Mouse (Mus musculus): Measurements from ENCODE around the gene Lzts3. TPM values are rescaled to one million over a fixed set of nuclear protein-coding genes. Genes with fewer than 3 reads are reported as not detected.

The Lzts3 gene
- polyA plus RNA-seq (2014; fragmentation: Nextera tagmentation; extraction: Ambion mirVana), result 0.98 and 1.6 TPM in 2 replicates

DNA sequence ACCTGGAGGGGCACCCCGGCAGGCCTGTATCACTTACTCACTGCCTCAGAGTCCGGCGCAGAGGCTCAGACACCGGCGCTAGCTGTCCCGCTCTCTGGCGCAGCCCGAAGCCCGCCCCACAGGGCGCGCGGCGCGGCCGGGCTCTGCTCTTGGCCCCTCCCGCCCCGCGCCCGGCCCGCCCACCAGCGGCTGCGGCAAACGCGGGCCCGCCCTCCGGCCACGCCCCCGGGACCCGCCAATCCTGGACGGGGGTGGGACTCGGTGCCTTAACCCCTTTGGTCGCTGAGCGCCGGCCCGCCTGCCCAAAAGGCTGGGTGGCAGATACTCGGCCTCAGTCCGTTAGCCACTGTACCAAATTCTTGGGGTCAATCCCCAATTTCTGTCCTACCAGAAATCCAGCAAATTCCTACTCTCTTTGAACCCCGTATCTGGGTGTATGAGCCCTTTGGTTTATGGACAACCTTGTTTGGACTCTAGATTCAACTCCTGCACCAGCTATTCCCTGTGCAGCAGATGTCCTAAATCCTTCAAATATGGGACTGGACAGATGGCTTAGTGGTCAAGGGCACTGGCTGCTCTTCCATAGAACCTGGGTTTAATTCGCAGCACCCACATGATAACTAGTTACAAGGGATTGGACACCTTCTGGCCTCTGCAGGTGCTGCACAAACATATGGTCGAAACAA is at the start of gene Lzts3:
TSS of gene Lzts3 (minus strand) at position 120 of the 686 bp plus-strand sequence.
- H3K9me3 ChIP-seq (ENCODE audit: control insufficient read depth, low read length), result no peaks in the 10 kb centered on the region
- H3K27me3 ChIP-seq (ENCODE audit: control insufficient read depth, insufficient read depth, low read length), result peaks cover 9% of the 10 kb centered on the region; the same call in 1 of the 2 replicates
- peaks cover 2% of the 10 kb centered on the region; the same call in 1 of the 2 replicates for H3K4me1 ChIP-seq (replicated peaks; ENCODE audit: control insufficient read depth, insufficient read depth, low read length)
- WGBS, result 3% methylated on average over 40 of the region's 40 CpGs
- ATAC-seq (ENCODE audit: low FRiP score) (peak; percentile 96), DNase-seq (ENCODE audit: low spot score) (peak; percentile 96)
- peak within 1 kb of the TSS; percentile 39; the same call in 1 of the 2 replicates for H3K27ac ChIP-seq (ENCODE audit: low read depth, low read length)
- H3K36me3 ChIP-seq (ENCODE audit: control insufficient read depth, insufficient read depth, low read length), result no peaks in the 10 kb centered on the region
- H3K9ac ChIP-seq (ENCODE audit: low read depth, low read length), result peak within 1 kb of the TSS; percentile 73
- H3K4me2 ChIP-seq (replicated peaks; ENCODE audit: low read depth, low read length), result peak within 1 kb of the TSS; percentile 98
- H3K4me3 ChIP-seq (ENCODE audit: low read depth, low read length), result peak within 1 kb of the TSS; percentile 64

DNA sequence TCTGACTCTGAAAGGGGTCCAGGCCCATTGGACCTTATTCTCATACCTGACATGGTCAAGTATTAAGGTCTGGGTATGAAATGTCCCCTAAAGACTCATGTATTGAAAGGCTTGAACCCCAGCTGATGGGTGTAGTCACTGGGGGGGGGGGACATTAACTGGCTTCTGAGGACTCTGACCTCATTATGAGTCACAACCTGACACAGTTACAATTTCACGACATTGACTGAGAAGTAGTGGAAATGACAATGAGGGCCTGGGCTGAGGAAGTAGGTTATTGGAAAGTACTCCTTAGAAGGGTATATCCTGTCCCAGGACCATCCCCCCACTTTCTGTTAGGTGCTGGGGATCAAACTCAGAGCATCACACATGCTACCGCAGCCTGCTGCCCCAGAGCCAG is 46.4 kb upstream of the Lzts3 start:
- Histone ChIP-seq H3K27me3 (ENCODE audit: control insufficient read depth, insufficient read depth, low read length) (no peaks in the 10 kb centered on the region), H3K4me3 (ENCODE audit: low read depth, low read length) (no peak overlapping the region), H3K9ac (ENCODE audit: low read depth, low read length) (no peak overlapping the region), H3K27ac (ENCODE audit: low read depth, low read length) (no peak overlapping the region), H3K4me1 (replicated peaks; ENCODE audit: control insufficient read depth, insufficient read depth, low read length) (no peaks in the 10 kb centered on the region), H3K9me3 (ENCODE audit: control insufficient read depth, low read length) (no peaks in the 10 kb centered on the region), H3K4me2 (replicated peaks; ENCODE audit: low read depth, low read length) (no peak overlapping the region), H3K36me3 (ENCODE audit: control insufficient read depth, insufficient read depth, low read length) (no peaks in the 10 kb centered on the region)
- ATAC-seq (ENCODE audit: low FRiP score) (no peak), DNase-seq (ENCODE audit: low spot score) (no peak)
- WGBS, result 70% methylated on average over 2 of the region's 2 CpGs

DNA sequence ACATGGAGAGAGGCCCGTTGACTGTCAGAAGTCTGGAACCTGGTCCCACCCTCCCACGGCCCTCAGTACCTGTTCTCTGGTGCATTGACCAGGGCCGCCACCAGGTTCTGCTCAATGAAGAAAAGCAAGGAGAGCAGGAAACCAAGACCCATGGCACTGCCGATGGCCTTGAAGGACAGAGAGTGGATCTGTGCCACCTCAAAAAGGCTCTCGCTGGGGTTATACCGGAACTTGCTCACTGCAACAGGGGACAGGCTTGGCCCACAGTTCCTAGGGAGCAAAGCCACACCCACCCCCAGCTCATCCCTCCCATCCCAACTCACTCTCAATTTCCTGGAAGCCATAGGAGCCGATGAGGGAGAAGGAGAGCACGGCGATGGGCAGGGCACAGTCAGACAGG is 42.8 kb upstream of the Lzts3 start:
- Histone ChIP-seq H3K36me3 (ENCODE audit: control insufficient read depth, insufficient read depth, low read length) (peaks cover 2% of the 10 kb centered on the region; the same call in 1 of the 2 replicates), H3K4me1 (replicated peaks; ENCODE audit: control insufficient read depth, insufficient read depth, low read length) (no peaks in the 10 kb centered on the region), H3K27me3 (ENCODE audit: control insufficient read depth, insufficient read depth, low read length) (no peaks in the 10 kb centered on the region), H3K9me3 (ENCODE audit: control insufficient read depth, low read length) (no peaks in the 10 kb centered on the region), H3K9ac (ENCODE audit: low read depth, low read length) (no peak overlapping the region), H3K4me3 (ENCODE audit: low read depth, low read length) (no peak overlapping the region), H3K4me2 (replicated peaks; ENCODE audit: low read depth, low read length) (no peak overlapping the region), H3K27ac (ENCODE audit: low read depth, low read length) (no peak overlapping the region)
- 92% methylated on average over 9 of the region's 9 CpGs for WGBS
- no peak for DNase-seq (ENCODE audit: low spot score)
- ATAC-seq (ENCODE audit: low FRiP score), result no peak

DNA sequence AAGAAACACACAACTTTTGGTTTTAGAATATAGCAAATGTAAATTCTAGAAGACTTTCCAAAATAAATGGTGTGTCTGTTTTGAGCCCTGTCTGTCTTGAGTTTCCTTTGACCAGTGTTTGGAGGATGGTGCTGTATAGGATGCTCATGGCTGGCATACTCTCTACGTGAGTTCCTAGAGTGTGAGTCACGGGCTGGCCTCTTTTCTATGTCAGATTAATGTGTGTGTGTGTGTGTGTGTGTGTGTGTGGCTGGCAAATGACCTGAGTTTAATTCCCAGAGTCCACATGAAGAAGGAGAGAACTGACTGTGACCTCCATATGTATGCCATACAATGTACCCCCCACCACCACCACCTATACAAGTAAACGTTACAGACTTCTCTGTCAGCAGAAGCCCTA is 38.9 kb upstream of the Lzts3 start:
- Histone ChIP-seq H3K9me3 (ENCODE audit: control insufficient read depth, low read length) (no peaks in the 10 kb centered on the region), H3K4me1 (replicated peaks; ENCODE audit: control insufficient read depth, insufficient read depth, low read length) (no peaks in the 10 kb centered on the region), H3K27me3 (ENCODE audit: control insufficient read depth, insufficient read depth, low read length) (no peaks in the 10 kb centered on the region), H3K27ac (ENCODE audit: low read depth, low read length) (no peak overlapping the region), H3K4me3 (ENCODE audit: low read depth, low read length) (no peak overlapping the region), H3K9ac (ENCODE audit: low read depth, low read length) (no peak overlapping the region), H3K4me2 (replicated peaks; ENCODE audit: low read depth, low read length) (no peak overlapping the region), H3K36me3 (ENCODE audit: control insufficient read depth, insufficient read depth, low read length) (peaks cover 11% of the 10 kb centered on the region; the same call in 1 of the 2 replicates)
- DNase-seq (ENCODE audit: low spot score) (no peak), ATAC-seq (ENCODE audit: low FRiP score) (no peak)
- 84% methylated on average over 3 of the region's 3 CpGs for WGBS

DNA sequence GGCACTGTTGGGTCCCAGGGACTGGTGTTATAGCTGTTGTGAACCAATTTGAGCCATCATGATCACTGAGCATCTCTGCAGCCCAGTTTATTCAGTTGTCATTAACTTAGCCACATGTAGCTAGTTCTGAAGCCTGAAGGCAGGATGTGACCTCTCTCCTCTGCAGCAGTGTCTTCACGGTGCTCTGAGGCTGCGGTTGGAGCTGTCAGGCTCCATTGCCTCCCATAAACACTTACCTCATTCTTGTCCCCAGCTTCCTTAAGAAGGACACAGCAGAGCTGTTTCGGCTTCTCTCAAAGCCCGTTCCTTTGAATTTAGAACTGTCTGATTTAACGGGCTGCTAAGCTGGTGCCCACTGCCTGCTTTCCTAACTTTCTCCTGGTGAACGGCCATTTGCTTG is 37.3 kb upstream of the Lzts3 start:
- DNase-seq (ENCODE audit: low spot score), result no peak
- Histone ChIP-seq H3K9ac (ENCODE audit: low read depth, low read length) (no peak overlapping the region), H3K4me2 (replicated peaks; ENCODE audit: low read depth, low read length) (no peak overlapping the region), H3K4me3 (ENCODE audit: low read depth, low read length) (no peak overlapping the region), H3K27ac (ENCODE audit: low read depth, low read length) (no peak overlapping the region), H3K27me3 (ENCODE audit: control insufficient read depth, insufficient read depth, low read length) (no peaks in the 10 kb centered on the region), H3K36me3 (ENCODE audit: control insufficient read depth, insufficient read depth, low read length) (peaks cover 16% of the 10 kb centered on the region; the same call in 1 of the 2 replicates), H3K9me3 (ENCODE audit: control insufficient read depth, low read length) (no peaks in the 10 kb centered on the region), H3K4me1 (replicated peaks; ENCODE audit: control insufficient read depth, insufficient read depth, low read length) (no peaks in the 10 kb centered on the region)
- no peak for ATAC-seq (ENCODE audit: low FRiP score)
- WGBS, result 94% methylated on average over 6 of the region's 6 CpGs

DNA sequence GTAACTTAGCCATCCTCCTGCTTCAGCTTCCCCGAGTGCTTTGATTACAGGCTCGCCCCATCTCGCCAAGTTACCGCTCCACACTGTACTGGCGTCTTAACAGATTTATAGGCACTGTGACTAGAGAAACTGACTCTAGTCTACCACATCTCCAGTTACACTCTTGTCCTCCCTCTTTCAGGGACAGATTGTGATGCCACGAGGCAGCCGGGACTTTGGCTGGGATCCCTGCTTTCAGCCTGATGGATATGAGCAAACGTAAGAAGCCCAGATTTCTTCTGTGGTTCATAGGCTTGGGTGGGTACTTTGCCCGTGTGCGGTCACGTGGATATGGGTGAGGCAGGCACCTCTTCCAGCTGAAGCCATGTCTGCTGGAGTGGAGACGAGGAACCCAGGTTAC is 36.6 kb upstream of the Lzts3 start:
- DNase-seq (ENCODE audit: low spot score) (no peak), ATAC-seq (ENCODE audit: low FRiP score) (no peak)
- H3K27ac ChIP-seq (ENCODE audit: low read depth, low read length), result no peak overlapping the region
- no peak overlapping the region for H3K4me2 ChIP-seq (replicated peaks; ENCODE audit: low read depth, low read length)
- H3K9me3 ChIP-seq (ENCODE audit: control insufficient read depth, low read length), result no peaks in the 10 kb centered on the region
- no peak overlapping the region for H3K4me3 ChIP-seq (ENCODE audit: low read depth, low read length)
- 95% methylated on average over 12 of the region's 12 CpGs for WGBS
- no peaks in the 10 kb centered on the region for H3K27me3 ChIP-seq (ENCODE audit: control insufficient read depth, insufficient read depth, low read length)
- no peak overlapping the region for H3K9ac ChIP-seq (ENCODE audit: low read depth, low read length)
- no peaks in the 10 kb centered on the region for H3K4me1 ChIP-seq (replicated peaks; ENCODE audit: control insufficient read depth, insufficient read depth, low read length)
- H3K36me3 ChIP-seq (ENCODE audit: control insufficient read depth, insufficient read depth, low read length), result peaks cover 18% of the 10 kb centered on the region; the same call in 1 of the 2 replicates

DNA sequence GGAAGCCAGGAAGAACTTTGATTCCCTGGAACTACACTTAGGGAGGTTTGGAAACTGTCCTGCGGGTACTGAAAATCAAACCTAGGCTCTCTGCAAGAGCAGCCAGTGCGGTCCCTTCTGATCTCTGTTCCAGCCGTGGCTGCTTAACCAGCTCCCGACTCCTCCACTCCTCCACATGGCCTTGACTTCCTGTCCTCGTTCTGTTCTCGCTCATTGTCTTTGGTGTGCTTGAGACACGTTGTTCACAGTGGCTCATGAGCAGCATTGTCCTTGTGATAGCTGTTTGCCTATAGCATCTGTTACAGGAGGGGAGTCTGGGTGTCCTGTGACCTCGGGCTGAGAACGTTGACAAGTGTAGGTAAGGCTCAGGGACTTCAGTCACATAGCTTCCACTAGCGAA is 34.6 kb upstream of the Lzts3 start:
- Histone ChIP-seq H3K4me3 (ENCODE audit: low read depth, low read length) (no peak overlapping the region), H3K9me3 (ENCODE audit: control insufficient read depth, low read length) (no peaks in the 10 kb centered on the region), H3K27me3 (ENCODE audit: control insufficient read depth, insufficient read depth, low read length) (no peaks in the 10 kb centered on the region), H3K27ac (ENCODE audit: low read depth, low read length) (no peak overlapping the region), H3K4me2 (replicated peaks; ENCODE audit: low read depth, low read length) (no peak overlapping the region), H3K36me3 (ENCODE audit: control insufficient read depth, insufficient read depth, low read length) (peaks cover 24% of the 10 kb centered on the region; the same call in 1 of the 2 replicates), H3K9ac (ENCODE audit: low read depth, low read length) (no peak overlapping the region), H3K4me1 (replicated peaks; ENCODE audit: control insufficient read depth, insufficient read depth, low read length) (no peaks in the 10 kb centered on the region)
- DNase-seq (ENCODE audit: low spot score), result no peak
- WGBS, result 93% methylated on average over 10 of the region's 10 CpGs
- no peak for ATAC-seq (ENCODE audit: low FRiP score)

DNA sequence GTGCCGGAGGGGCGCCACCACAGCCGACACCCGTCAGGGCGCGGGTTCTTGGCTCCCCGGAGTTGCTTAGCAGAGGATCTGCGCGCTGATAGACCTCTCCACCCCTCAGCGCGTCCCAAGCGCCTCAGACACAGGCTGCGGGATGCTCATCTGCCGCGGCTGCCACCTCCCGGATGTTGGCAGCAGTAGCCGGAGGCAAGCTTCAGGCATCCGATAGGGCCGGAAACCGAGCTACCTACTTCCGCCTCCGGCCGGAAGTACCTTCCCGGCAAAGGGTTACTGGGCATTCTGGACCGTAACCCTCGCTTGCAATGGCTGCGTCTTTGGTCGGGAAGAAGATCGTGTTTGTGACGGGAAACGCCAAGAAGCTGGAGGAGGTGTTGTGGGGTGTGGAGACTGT is 25.0 kb upstream of the Lzts3 start, which contains the start of gene Itpa:
TSS of gene Itpa (plus strand) at position 52 of the 400 bp plus-strand sequence.
- 1% methylated on average over 31 of the region's 31 CpGs for WGBS
- peak within 1 kb of the TSS; percentile 71 for H3K4me3 ChIP-seq (ENCODE audit: low read depth, low read length)
- peak; percentile 90 for DNase-seq (ENCODE audit: low spot score)

More for the DNA sequence above, 25.0 kb upstream of the Lzts3 start, which contains the start of gene Itpa:
- Histone ChIP-seq H3K27ac (ENCODE audit: low read depth, low read length) (peak within 1 kb of the TSS; percentile 51; the same call in 1 of the 2 replicates), H3K4me1 (replicated peaks; ENCODE audit: control insufficient read depth, insufficient read depth, low read length) (0 out of 2 replicates have a peak, but pooled peaks cover 2% of the 10 kb centered on the region), H3K4me2 (replicated peaks; ENCODE audit: low read depth, low read length) (peak within 1 kb of the TSS; percentile 84), H3K9me3 (ENCODE audit: control insufficient read depth, low read length) (no peaks in the 10 kb centered on the region), H3K27me3 (ENCODE audit: control insufficient read depth, insufficient read depth, low read length) (no peaks in the 10 kb centered on the region), H3K9ac (ENCODE audit: low read depth, low read length) (peak within 1 kb of the TSS; percentile 75), H3K36me3 (ENCODE audit: control insufficient read depth, insufficient read depth, low read length) (peaks cover 2% of the 10 kb centered on the region; the same call in 1 of the 2 replicates)
- peak; percentile 71 for ATAC-seq (ENCODE audit: low FRiP score)

Data from hindbrain, embryonic 11.5 days (tissue).